Mouse (Mus musculus): ENCODE results near the gene Cacna1i. TPM values are rescaled to one million over a fixed set of nuclear protein-coding genes. Genes with fewer than 3 reads are reported as not detected.

Cacna1i gene
- polyA plus RNA-seq, 1 experiment from 2014 or later = not detected

Other genes starting within 250 kb of the Cacna1i start
- 16.0 and 20.5 TPM in 2 replicates for gene Syngr1, start 195.9 kb upstream of the Cacna1i start, polyA plus RNA-seq (2015; fragmentation: Nextera tagmentation; extraction: Ambion mirVana)
- 807 and 835 TPM in 2 replicates for gene Rpl3, start 195.4 kb upstream of the Cacna1i start, polyA plus RNA-seq (2015; fragmentation: Nextera tagmentation; extraction: Ambion mirVana)
- 12.5 and 12.9 TPM in 2 replicates for gene Tab1, start 154.1 kb upstream of the Cacna1i start, polyA plus RNA-seq (2015; fragmentation: Nextera tagmentation; extraction: Ambion mirVana)
- gene Mgat3, start 113.5 kb upstream of the Cacna1i start, polyA plus RNA-seq (2015; fragmentation: Nextera tagmentation; extraction: Ambion mirVana) = 0.44 and 0.58 TPM in 2 replicates
- gene Mief1, start 53.2 kb upstream of the Cacna1i start, polyA plus RNA-seq (2015; fragmentation: Nextera tagmentation; extraction: Ambion mirVana) = 18.4 and 21.5 TPM in 2 replicates
- gene AC140267.1, start 51.4 kb upstream of the Cacna1i start, polyA plus RNA-seq (2015; fragmentation: Nextera tagmentation; extraction: Ambion mirVana) = not detected in 2 replicates
- 138 and 152 TPM in 2 replicates for gene Atf4, start 32.1 kb upstream of the Cacna1i start, polyA plus RNA-seq (2015; fragmentation: Nextera tagmentation; extraction: Ambion mirVana)
- gene Rps19bp1, start 22.9 kb upstream of the Cacna1i start, polyA plus RNA-seq (2015; fragmentation: Nextera tagmentation; extraction: Ambion mirVana) = 39.6 and 41.9 TPM in 2 replicates

Measured in liver, embryonic 13.5 days (tissue).